Mouse (Mus musculus) intestine, embryonic 14.5 days (tissue): ENCODE data around the gene Hrc. TPM values are rescaled to one million over a fixed set of nuclear protein-coding genes. Genes with fewer than 3 reads are reported as not detected.

ENCODE experiments used
- ATAC-seq: fragments of 200-750 bp; cut with Nextera tagmentation; replicated peaks from 2 replicates; pipeline ENCODE4 v1.8.0; 2017; ENCODE audit warnings: low read depth, moderate number of reproducible peaks, moderate TSS enrichment, moderate library complexity; ENCODE audit not compliant: low FRiP score, low TSS enrichment
- DNase-seq: peaks from one replicate; pipeline ENCODE4 v3.0.0-alpha.2; 2018; ENCODE audit warnings: low spot score
- H3K27ac ChIP-seq: fragments of 300-500 bp; sonication (generic); 2 replicates; pipeline ENCODE4 v1.5.1; 2014; ENCODE audit warnings: low read depth, mild to moderate bottlenecking, control low read depth
- H3K27me3 ChIP-seq: fragments of 300-500 bp; sonication (generic); replicated peaks from 2 replicates; pipeline ENCODE4 v1.6.1; 2014; ENCODE audit warnings: low read length, control low read depth; ENCODE audit not compliant: control insufficient read depth, insufficient read depth
- H3K36me3 ChIP-seq: fragments of 300-500 bp; sonication (generic); 2 replicates; pipeline ENCODE4 v1.6.1; 2014; ENCODE audit warnings: low read length, control low read depth; ENCODE audit not compliant: control insufficient read depth, insufficient read depth
- H3K4me1 ChIP-seq: fragments of 300-500 bp; sonication (generic); replicated peaks from 2 replicates; pipeline ENCODE4 v1.6.1; 2014; ENCODE audit warnings: low read length, control low read depth, mixed read lengths; ENCODE audit not compliant: control insufficient read depth, insufficient read depth
- H3K4me2 ChIP-seq: fragments of 300-500 bp; sonication (generic); 2 replicates; pipeline ENCODE4 v1.6.1; 2014; ENCODE audit warnings: low read length
- H3K4me3 ChIP-seq: fragments of 300-500 bp; sonication (generic); 2 replicates; pipeline ENCODE4 v1.5.1; 2014; ENCODE audit warnings: low read depth, low read length, control low read depth, mixed read lengths
- H3K9ac ChIP-seq: fragments of 300-500 bp; sonication (generic); 2 replicates; pipeline ENCODE4 v1.6.1; 2014; ENCODE audit warnings: mild to moderate bottlenecking, low read length
- H3K9me3 ChIP-seq: fragments of 300-500 bp; sonication (generic); 2 replicates; pipeline ENCODE4 v1.6.1; 2016; ENCODE audit warnings: low read length, control low read depth; ENCODE audit not compliant: control insufficient read depth
- WGBS: fragments of 180-500 bp; shearing (Covaris S2); extraction: QIAGEN DNeasy Blood & Tissue Kit; methylation state at CpG from one replicate; pipeline ENCODE4 v1.1.7; 2014; 5-methylcytosine and 5-hydroxymethylcytosine counted together
- polyA plus RNA-seq: library from polyadenylated mRNA; unstranded; fragments of >200 nt; fragmentation: Nextera tagmentation; extraction: Ambion mirVana; gene quantifications from 2 replicates; pipeline ENCODE4 v1.2.1, GENCODE M21; 2014

Hrc gene
- polyA plus RNA-seq, 1 experiment from 2014 or later: 0.58 TPM

GRCm38 (mm10) chr7:45308551-45309240 is 26.4 kb upstream of the Hrc start:
- Histone ChIP-seq H3K9ac (no peak overlapping the region), H3K4me1 (peaks cover 22% of the 10 kb centered on the region; the same call in 1 of the 2 replicates), H3K27me3 (no peaks in the 10 kb centered on the region), H3K9me3 (no peaks in the 10 kb centered on the region), H3K4me3 (no peak overlapping the region), H3K27ac (no peak overlapping the region), H3K36me3 (peaks cover 22% of the 10 kb centered on the region), H3K4me2 (no peak overlapping the region)
- ATAC-seq (no peak), DNase-seq (no peak)
- WGBS: 62% methylated on average over 15 of the region's 15 CpGs

GRCm38 (mm10) chr7:45309455-45309854 is 25.6 kb upstream of the Hrc start:
- peak; percentile 72 for DNase-seq
- H3K27me3 ChIP-seq: no peaks in the 10 kb centered on the region

GRCm38 (mm10) chr7:45312023-45312422 is 23.1 kb upstream of the Hrc start:
- H3K4me3 ChIP-seq: no peak overlapping the region
- no peaks in the 10 kb centered on the region for H3K9me3 ChIP-seq
- H3K4me1 ChIP-seq: peaks cover 17% of the 10 kb centered on the region; the same call in 1 of the 2 replicates
- 23% methylated on average over 8 of the region's 8 CpGs for WGBS
- no peak overlapping the region for H3K4me2 ChIP-seq
- no peak overlapping the region for H3K9ac ChIP-seq
- DNase-seq (no peak), ATAC-seq (no peak; the same call in 1 of the 2 replicates)
- H3K27me3 ChIP-seq: no peaks in the 10 kb centered on the region
- H3K27ac ChIP-seq: no peak overlapping the region
- peaks cover 25% of the 10 kb centered on the region for H3K36me3 ChIP-seq

More at GRCm38 (mm10) chr7:45309455-45309854, 25.6 kb upstream of the Hrc start:
- ATAC-seq: no peak
- Histone ChIP-seq H3K9ac (no peak overlapping the region), H3K4me3 (no peak overlapping the region), H3K4me1 (peaks cover 22% of the 10 kb centered on the region; the same call in 1 of the 2 replicates), H3K4me2 (no peak overlapping the region), H3K27ac (no peak overlapping the region), H3K9me3 (no peaks in the 10 kb centered on the region), H3K36me3 (peaks cover 18% of the 10 kb centered on the region)
- WGBS: 18% methylated on average over 9 of the region's 9 CpGs

GRCm38 (mm10) chr7:45312686-45313453 is 22.2 kb upstream of the Hrc start:
- peaks cover 17% of the 10 kb centered on the region; the same call in 1 of the 2 replicates for H3K4me1 ChIP-seq
- DNase-seq (no peak), ATAC-seq (no peak)
- no peaks in the 10 kb centered on the region for H3K27me3 ChIP-seq
- no peak overlapping the region for H3K9ac ChIP-seq
- H3K36me3 ChIP-seq: peaks cover 26% of the 10 kb centered on the region
- WGBS: 14% methylated on average over 10 of the region's 10 CpGs
- H3K4me3 ChIP-seq: no peak overlapping the region
- H3K9me3 ChIP-seq: no peaks in the 10 kb centered on the region
- peak overlapping the region; percentile 47; the same call in 1 of the 2 replicates for H3K27ac ChIP-seq
- H3K4me2 ChIP-seq: peak overlapping the region; percentile 8; the same call in 1 of the 2 replicates

- H3K4me1 ChIP-seq: peaks cover 17% of the 10 kb centered on the region; the same call in 1 of the 2 replicates
- ATAC-seq (no peak), DNase-seq (no peak)
- peaks cover 22% of the 10 kb centered on the region for H3K36me3 ChIP-seq
- no peak overlapping the region for H3K4me3 ChIP-seq
- H3K4me2 ChIP-seq: peak overlapping the region; percentile 8; the same call in 1 of the 2 replicates
- 28% methylated on average over 9 of the region's 9 CpGs for whole genome bisulfite sequencing
- no peaks in the 10 kb centered on the region for H3K9me3 ChIP-seq
- H3K27me3 ChIP-seq: no peaks in the 10 kb centered on the region
- H3K27ac ChIP-seq: peak overlapping the region; percentile 47; the same call in 1 of the 2 replicates
- 0 out of 2 replicates have a peak overlapping the region, but pooled peaks have one; percentile 10 for H3K9ac ChIP-seq
Measured at GRCm38 (mm10) chr7:45313495-45313894, 21.6 kb upstream of the Hrc start.

GRCm38 (mm10) chr7:45315182-45315701 is 19.8 kb upstream of the Hrc start:
- 82% methylated on average over 10 of the region's 10 CpGs for WGBS
- no peak for DNase-seq
- no peak for ATAC-seq
- H3K4me2 ChIP-seq: no peak overlapping the region
- no peak overlapping the region for H3K9ac ChIP-seq
- no peak overlapping the region for H3K4me3 ChIP-seq
- H3K27ac ChIP-seq: no peak overlapping the region
- peaks cover 17% of the 10 kb centered on the region; the same call in 1 of the 2 replicates for H3K4me1 ChIP-seq
- no peaks in the 10 kb centered on the region for H3K27me3 ChIP-seq
- H3K36me3 ChIP-seq: peaks cover 25% of the 10 kb centered on the region
- H3K9me3 ChIP-seq: no peaks in the 10 kb centered on the region

GRCm38 (mm10) chr7:45316536-45316935 is 18.6 kb upstream of the Hrc start:
- H3K36me3 ChIP-seq: peaks cover 17% of the 10 kb centered on the region
- 92% methylated on average over 14 of the region's 14 CpGs for WGBS
- no peak overlapping the region for H3K9ac ChIP-seq
- H3K4me1 ChIP-seq: peaks cover 17% of the 10 kb centered on the region; the same call in 1 of the 2 replicates
- ATAC-seq (no peak), DNase-seq (no peak)
- no peak overlapping the region for H3K4me3 ChIP-seq
- H3K4me2 ChIP-seq: no peak overlapping the region
- no peak overlapping the region for H3K27ac ChIP-seq
- H3K27me3 ChIP-seq: no peaks in the 10 kb centered on the region
- no peaks in the 10 kb centered on the region for H3K9me3 ChIP-seq

GRCm38 (mm10) chr7:45322245-45322644 is 12.8 kb upstream of the Hrc start:
- Histone ChIP-seq H3K36me3 (peaks cover 31% of the 10 kb centered on the region), H3K27ac (no peak overlapping the region)
- 87% methylated on average over 4 of the region's 4 CpGs for WGBS

More at GRCm38 (mm10) chr7:45322245-45322644, 12.8 kb upstream of the Hrc start:
- Histone ChIP-seq H3K9me3 (0 out of 2 replicates have a peak, but pooled peaks cover 2% of the 10 kb centered on the region), H3K4me1 (no peaks in the 10 kb centered on the region), H3K9ac (no peak overlapping the region), H3K4me2 (no peak overlapping the region), H3K4me3 (no peak overlapping the region), H3K27me3 (no peaks in the 10 kb centered on the region)
- no peak for ATAC-seq
- DNase-seq: no peak
